Mouse (Mus musculus): ENCODE measurements around the gene Aes.

Aes gene

DNA sequence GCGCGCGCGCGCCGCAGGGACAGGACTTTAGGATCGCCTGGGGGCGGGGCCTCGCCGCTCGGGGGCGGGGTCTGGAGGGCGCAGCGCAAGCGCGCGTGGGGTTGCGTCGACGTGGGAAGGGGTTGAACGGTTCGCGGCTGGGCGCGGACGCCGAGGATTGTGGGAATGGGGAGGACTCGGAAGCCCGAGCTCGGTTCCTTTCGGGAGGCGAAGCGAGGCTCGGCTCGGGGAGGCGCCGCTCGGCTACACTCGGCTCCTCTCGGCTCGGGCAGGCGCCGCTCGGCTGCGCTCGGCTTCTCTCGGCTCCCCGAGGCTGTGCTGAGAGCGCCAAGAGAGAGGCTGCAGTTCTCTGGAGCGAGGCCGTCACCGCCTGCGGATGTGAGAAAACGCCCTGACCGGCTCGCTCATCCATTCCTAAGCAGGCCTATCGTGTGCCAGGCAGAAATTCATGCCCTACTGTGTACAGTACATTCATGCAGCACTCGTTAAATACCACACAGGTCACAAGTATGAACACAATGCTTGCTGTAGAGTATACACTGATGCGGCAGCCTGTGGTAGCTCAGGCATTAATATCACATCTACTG, 14.0 kb upstream of the Aes start, which contains the start of gene Gna11:
Gene Gna11, minus strand, starts transcription at position 30 of the 587 bp plus-strand sequence.
- peak; percentile 100 for DNase-seq

GRCm38 (mm10) chr10:81546332-81546731, 13.0 kb upstream of the Aes start:
- DNase-seq, result no peak

DNA sequence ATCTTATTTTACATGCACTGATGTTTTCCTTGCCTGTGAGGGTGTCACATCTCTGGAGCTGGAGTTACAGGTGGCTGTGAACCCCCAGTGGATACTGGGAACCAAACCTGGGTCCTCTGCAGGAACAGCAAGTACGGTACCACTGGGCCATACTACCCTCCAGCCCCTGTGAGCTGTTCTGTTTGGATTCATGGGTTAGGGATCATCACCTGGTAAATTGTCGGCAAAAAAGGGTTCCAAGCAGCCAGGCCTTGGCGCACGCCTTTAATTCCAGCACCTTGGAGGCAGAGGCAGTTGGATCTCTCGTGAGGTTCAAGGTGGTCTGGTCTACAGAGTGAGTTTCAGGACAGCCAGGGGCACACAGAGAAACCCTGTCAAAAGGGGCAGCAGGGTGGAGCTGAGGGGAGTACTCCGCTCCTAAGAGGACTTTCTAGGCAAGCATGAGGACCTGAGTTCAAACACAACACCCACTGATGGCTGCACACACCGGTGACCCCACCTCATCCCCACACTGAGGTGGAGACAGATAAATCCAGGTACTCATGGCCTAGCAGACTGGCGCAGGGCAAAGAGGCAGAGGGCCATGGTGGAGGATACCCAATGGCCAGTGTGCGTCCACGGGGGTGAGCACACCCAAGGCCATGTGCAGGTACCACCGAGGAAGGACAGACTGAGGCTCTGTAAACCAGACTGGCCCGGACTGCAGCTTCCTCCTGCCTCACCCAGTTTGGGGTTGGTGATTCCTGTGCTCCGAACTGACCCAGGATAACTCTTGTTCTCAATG, 12.3 kb upstream of the Aes start:
- no peak for DNase-seq

- DNase-seq, result no peak
Measured at GRCm38 (mm10) chr10:81548944-81549343, 10.3 kb upstream of the Aes start.

- DNase-seq, result peak; percentile 96
Measured at GRCm38 (mm10) chr10:81550257-81550656, 9.0 kb upstream of the Aes start.

GRCm38 (mm10) chr10:81551597-81552102, 7.6 kb upstream of the Aes start:
- DNase-seq, result peak; percentile 99

- DNase-seq, result no peak
Measured at GRCm38 (mm10) chr10:81553232-81553631, 6.1 kb upstream of the Aes start.

DNA sequence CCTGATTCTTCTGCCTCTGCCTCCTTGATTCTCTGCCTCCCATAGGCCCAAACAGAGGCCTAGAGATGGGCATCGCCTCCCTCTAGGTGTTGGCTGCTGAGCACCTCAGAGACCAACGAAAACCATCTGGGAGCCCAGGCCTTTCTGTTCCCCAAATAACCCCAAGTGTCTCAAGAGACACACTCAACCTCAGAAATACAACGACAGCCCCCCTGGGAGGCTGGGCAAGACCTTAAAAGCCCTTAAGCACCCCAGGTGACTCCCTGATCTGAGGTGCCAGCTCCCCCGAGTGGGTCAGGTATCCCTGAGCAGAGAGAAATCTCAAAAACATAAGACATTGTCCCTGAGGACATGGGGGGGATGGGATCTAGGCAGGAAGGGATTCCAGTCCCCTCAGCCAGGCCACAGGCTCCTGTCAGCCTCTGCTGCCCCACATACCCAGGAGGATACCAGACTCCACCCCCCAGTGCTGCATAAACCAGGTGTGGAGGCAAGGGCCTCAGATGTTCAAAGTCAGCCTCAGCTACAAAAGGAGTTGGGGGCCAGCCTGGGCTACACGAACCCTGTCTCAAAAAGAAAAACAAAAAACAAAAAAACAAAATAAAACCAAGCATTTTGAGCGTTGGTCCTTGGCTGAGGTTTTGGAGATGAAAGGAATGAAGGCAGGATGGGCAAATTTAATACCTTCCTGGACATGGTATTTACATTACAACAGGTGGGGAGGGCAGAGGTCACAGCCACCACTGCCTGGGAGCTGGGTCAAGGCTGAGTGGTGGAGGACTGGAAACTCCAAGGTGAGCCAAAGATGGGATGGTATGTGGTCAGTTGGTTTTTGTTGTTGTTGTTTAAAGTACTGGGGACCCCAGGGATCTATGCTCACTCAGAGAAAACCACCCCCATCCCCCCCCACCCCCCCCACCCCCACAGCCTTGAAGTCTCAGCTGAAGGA, 5.2 kb upstream of the Aes start:
- no peak for DNase-seq

GRCm38 (mm10) chr10:81556282-81556681, 3.0 kb upstream of the Aes start:
- no peak for DNase-seq

- DNase-seq, result no peak
Measured at GRCm38 (mm10) chr10:81557491-81557890, 1.8 kb upstream of the Aes start.

- peak; percentile 99 for DNase-seq
Measured at GRCm38 (mm10) chr10:81559627-81560539, 595 bp downstream of the Aes start.

DNA sequence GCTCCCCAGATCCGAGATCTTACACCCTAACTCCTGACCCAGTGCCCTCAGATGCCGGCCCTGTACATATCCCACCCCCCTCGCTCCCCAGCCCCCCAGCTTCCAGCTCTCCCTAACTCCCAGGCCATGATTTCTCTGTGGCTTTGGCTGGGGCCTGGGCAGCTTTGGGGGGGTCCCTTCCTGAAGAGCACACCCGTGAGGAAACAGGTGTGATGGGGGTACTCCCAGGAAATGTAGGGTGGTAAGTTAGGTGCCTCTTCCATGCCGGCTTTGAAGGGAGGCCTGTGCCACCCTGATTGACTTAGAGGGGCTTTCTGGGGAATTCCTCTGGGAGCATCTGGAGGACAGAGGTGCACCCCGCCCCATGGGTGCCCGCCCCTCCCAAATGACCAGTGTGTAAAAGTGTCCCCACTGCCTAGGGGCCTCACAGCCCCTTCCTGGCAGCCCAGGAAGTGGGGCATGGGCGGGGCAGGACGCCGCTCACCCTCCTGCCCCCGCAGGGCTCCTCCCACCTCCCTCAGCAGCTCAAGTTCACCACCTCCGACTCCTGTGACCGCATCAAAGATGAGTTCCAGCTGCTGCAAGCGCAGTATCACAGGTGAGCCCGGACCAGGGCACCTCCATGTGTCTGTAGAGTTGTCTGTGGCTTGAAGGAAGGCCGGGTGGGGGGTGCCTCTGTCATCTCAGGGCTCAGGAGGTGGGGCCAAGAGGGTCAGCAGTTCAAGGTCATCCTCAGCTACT, 1.6 kb downstream of the Aes start:
- DNase-seq, result peak; percentile 97

DNA sequence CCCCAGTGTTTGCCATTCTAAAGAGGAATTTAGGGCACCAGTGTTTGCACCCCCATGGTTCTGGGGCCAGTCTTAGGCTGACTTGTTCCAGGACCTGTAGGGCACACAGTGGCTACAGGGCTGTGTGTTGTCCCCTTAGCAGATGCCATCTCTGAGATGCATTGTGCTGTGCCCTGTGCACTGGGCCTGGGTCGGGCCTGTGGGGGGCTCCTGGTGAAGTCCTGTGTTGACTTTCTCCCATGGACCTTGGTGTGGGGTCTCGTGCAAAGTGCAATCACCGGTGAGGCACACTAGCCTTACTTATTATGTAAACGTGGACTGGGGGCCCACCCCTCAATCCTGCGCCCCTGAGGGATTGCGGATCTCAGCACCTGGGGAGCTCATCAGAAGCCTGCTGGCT, 3.1 kb downstream of the Aes start:
- peak; percentile 92 for DNase-seq

DNA sequence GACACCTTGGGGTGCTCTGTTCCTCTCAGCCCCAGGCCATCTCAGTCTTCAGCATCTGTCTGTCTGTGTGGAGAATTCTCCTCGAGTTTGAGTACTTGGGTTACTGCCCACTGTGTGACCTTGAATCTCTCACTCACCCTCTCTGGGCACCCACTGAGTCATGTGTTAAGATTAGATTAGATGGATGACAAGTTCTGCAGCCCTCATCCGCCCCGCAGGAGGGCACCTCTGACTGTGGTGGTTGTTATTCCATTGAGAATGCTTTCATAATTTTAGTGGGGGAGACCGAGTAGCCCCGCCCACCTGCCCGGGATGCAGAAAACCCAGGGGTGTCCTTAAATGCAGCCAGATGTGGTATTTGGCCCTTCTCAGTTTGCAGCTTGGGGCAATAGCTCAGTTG, 4.2 kb downstream of the Aes start:
- DNase-seq, result peak; percentile 94

GRCm38 (mm10) chr10:81564216-81564615, 4.9 kb downstream of the Aes start:
- peak; percentile 97 for DNase-seq

DNA sequence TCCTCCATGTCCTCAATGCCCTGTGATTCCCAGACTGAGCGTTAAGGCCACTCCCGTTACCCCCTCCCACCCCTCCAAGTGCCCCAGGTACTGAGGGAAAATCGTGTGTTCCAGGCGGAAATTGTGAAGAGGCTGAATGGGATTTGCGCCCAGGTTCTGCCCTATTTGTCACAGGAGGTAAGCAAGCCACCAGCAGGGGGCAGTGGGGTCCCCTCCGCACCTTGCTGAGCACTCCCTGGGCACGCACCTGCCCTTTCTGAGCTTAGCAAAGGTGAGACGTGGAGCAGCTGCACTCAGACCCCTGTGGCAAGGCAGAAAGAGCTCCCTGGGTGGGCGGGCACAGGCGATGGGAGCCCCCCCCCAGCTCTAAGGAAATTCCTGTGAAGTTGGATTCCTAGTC, 5.4 kb downstream of the Aes start:
- DNase-seq, result peak; percentile 96

DNA sequence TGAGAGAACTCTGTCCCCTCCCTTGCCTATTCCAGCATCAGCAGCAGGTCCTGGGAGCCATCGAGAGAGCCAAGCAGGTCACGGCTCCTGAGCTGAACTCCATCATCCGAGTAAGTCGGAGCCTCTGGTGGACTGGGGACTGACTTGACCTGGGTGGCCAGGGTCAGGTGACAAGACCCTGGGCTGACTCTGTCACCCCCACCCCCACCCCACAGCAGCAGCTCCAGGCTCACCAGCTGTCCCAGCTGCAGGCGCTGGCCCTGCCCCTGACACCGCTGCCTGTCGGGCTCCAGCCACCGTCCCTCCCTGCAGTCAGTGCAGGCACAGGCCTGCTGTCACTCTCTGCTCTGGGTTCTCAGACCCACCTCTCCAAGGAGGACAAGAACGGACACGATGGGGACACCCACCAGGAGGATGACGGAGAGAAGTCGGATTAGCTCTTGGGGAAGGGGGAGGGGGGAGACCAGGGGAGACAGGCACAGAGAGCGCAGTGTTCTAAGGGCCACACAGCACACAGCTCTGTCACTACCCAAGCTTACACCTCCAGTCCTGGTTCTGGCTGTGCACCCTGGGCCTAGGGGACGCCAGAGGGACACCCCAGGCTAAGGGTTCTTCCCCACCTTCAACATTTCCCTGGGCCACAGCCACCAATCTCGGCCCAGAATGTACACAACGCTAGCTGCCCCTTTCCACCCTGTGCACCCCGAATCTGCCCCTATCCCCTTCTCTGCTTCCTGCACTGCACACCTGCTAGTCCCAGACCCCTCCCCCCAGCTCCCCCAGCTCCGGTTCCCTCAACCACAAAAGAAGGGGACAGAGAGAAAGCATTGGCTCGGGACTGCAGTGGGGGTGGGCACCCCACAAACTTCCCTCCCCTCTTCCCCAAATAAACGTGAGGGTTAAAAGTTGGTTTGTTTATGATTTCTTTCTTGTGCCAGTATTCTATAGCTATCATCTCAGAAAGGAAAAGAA, 6.3 kb downstream of the Aes start:
- DNase-seq, result peak; percentile 92

DNA sequence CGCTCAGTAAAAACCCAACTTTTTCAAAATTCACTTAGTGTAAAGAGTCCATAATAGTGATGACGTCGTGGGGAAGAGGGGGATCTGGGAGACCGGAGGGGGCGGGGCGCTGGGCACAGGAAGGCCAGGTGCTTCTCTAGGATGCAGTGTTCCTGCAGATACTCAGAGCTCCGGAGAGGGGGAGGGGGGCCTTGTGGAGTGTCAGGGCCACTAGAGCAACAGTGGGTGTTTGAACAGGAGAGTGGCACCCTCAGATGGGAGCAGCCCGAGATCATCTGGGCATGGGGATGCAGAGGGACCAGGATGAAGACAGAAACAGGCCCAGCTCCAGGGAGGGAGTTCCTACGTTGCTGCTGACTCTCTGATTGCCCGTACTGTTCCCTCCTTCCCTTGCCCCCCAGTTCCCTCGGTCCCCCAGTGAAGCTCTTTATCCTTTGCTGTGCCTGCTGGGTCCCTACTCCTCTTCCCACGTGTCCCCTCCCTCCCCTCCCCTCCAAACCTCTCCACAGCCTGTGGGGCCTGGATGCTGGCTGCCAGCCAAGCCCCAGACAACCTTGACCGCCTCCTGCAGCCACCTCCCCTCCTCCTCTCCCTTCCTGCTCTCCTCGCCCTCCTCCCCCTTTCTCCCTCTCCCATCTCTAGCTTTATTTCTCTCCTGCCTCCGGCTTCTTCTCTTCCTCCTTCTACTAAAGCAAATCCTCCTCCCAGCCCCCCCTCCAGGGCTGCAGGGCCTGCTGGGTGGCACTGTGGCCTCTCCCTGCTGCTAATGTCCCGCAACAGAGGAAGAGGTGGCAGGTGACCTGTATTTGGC, 9.3 kb downstream of the Aes start:
- peak; percentile 95 for DNase-seq

Measured in heart, adult 11 months (tissue).